Mouse (Mus musculus) CH12.LX (cell line): ENCODE measurements around the gene Nmur1. TPM values are rescaled to one million over a fixed set of nuclear protein-coding genes. Genes with fewer than 3 reads are reported as not detected.
A peak's percentile ranks its signal among the peaks of the same experiment; 100 is the strongest.
"Not testable (repeated sequence)": the region's sequence is repeated elsewhere in the genome, so short reads cannot be mapped to it uniquely, and the experiment has no call there.

Experiments used
- DNase-seq: peaks from one replicate; pipeline ENCODE4 v3.0.0-alpha.2; 2013; ENCODE audit errors: extremely low read depth
- H3K27ac ChIP-seq: 2 replicates; pipeline ENCODE4 v1.5.1; 2012; ENCODE audit warnings: low read depth, mild to moderate bottlenecking, control low read depth, moderate library complexity; ENCODE audit not compliant: insufficient read depth
- H3K27me3 ChIP-seq: replicated peaks from 2 replicates; pipeline ENCODE3; 2012; ENCODE audit warnings: inconsistent platforms
- H3K36me3 ChIP-seq, 2 experiments: replicated peaks in 1 of 2; 2 replicates each; pipeline versions ENCODE3 to v1.6.1; 2012; ENCODE audit warnings: inconsistent platforms in 1 of 2, low read length in 1 of 2, mild to moderate bottlenecking in 1 of 2, mixed read lengths in 1 of 2, moderate library complexity in 1 of 2; ENCODE audit not compliant: control insufficient read depth in 1 of 2, insufficient read depth in 1 of 2
- H3K4me1 ChIP-seq, 2 experiments: 2 replicates each; pipeline ENCODE4 v1.6.1; 2012; ENCODE audit warnings: inconsistent platforms in 1 of 2, moderate library complexity in 1 of 2; ENCODE audit not compliant: insufficient read depth in 2 of 2, control insufficient read depth in 1 of 2
- H3K4me2 ChIP-seq: 2 replicates; pipeline ENCODE4 v1.6.1; 2012; ENCODE audit warnings: low read depth, mild to moderate bottlenecking, control low read depth; ENCODE audit not compliant: poor library complexity, insufficient read depth, severe bottlenecking
- H3K4me3 ChIP-seq, 3 experiments: fragments of 150-350 bp in 1 of 3; sonication (generic) in 1 of 3; replicated peaks in 1 of 3; 2 replicates each; pipeline versions ENCODE3 to v1.5.1; 2011 to 2012; ENCODE audit warnings: low read depth in 2 of 3, low read length in 2 of 3, mild to moderate bottlenecking in 2 of 3, moderate library complexity in 2 of 3, control low read depth in 1 of 3, improper control_type of control experiment in 1 of 3, inconsistent platforms in 1 of 3, mixed read lengths in 1 of 3; ENCODE audit not compliant: poor library complexity in 1 of 3
- H3K79me2 ChIP-seq: replicated peaks from 2 replicates; pipeline ENCODE4 v1.6.1; 2012; ENCODE audit warnings: mild to moderate bottlenecking, moderate library complexity; ENCODE audit not compliant: control insufficient read depth, poor library complexity, insufficient read depth, severe bottlenecking; ENCODE audit errors: extremely low read depth
- H3K9ac ChIP-seq: 2 replicates; pipeline ENCODE4 v1.6.1; 2012; ENCODE audit warnings: low read depth, mild to moderate bottlenecking, control low read depth, moderate library complexity; ENCODE audit not compliant: insufficient read depth
- H3K9me3 ChIP-seq: replicated peaks from 2 replicates; pipeline ENCODE3; 2012; ENCODE audit warnings: low read length, inconsistent platforms, mixed read lengths
- CTCF ChIP-seq, 2 experiments: IDR thresholded peaks in 1 of 2; conservative IDR thresholded peaks in 1 of 2; 2 replicates each; pipeline ENCODE4 v1.5.1; 2011 to 2012; ENCODE audit warnings: low read depth in 2 of 2, low read length in 2 of 2, improper control_type of control experiment in 1 of 2, inconsistent platforms in 1 of 2, mild to moderate bottlenecking in 1 of 2, moderate library complexity in 1 of 2
- ETS1 ChIP-seq: conservative IDR thresholded peaks from 2 replicates; pipeline ENCODE4 v1.6.1; 2012; ENCODE audit warnings: low read depth, mild to moderate bottlenecking, inconsistent platforms, low read length, improper control_type of control experiment, moderate library complexity
- JUND ChIP-seq: conservative IDR thresholded peaks from 2 replicates; pipeline ENCODE4 v1.6.1; 2011; ENCODE audit warnings: low read depth, low read length, improper control_type of control experiment
- KAT2A ChIP-seq: IDR thresholded peaks from 2 replicates; pipeline ENCODE4 v1.6.1; 2012; ENCODE audit warnings: low read length, improper control_type of control experiment, inconsistent platforms; ENCODE audit not compliant: insufficient replicate concordance
- MAFK ChIP-seq: IDR thresholded peaks from 2 replicates; pipeline ENCODE4 v1.6.1; 2011; ENCODE audit warnings: low read length, improper control_type of control experiment; ENCODE audit not compliant: insufficient replicate concordance
- MAX ChIP-seq: IDR thresholded peaks from 2 replicates; pipeline ENCODE4 v1.6.1; 2011; ENCODE audit warnings: low read length, improper control_type of control experiment
- NELFE ChIP-seq: IDR thresholded peaks from 2 replicates; pipeline ENCODE4 v1.6.1; 2011; ENCODE audit warnings: low read depth, low read length, improper control_type of control experiment
- RAD21 ChIP-seq: IDR thresholded peaks from 2 replicates; pipeline ENCODE4 v1.6.1; 2011; ENCODE audit warnings: low read depth, mild to moderate bottlenecking, low read length, improper control_type of control experiment, moderate library complexity
- RCOR1 ChIP-seq: conservative IDR thresholded peaks from 2 replicates; pipeline ENCODE4 v1.6.1; 2012; ENCODE audit warnings: low read depth, mild to moderate bottlenecking, inconsistent platforms, low read length, improper control_type of control experiment
- SMC3 ChIP-seq: IDR thresholded peaks from 2 replicates; pipeline ENCODE4 v1.6.1; 2011; ENCODE audit warnings: low read depth, low read length, improper control_type of control experiment
- ZC3H11A ChIP-seq: IDR thresholded peaks from 2 replicates; pipeline ENCODE4 v1.6.1; 2012; ENCODE audit warnings: low read depth, mild to moderate bottlenecking, inconsistent platforms, low read length, improper control_type of control experiment
- dilution Hi-C: fragments of 300-500 bp; cut with MboI; formaldehyde crosslinking; loops from 2 replicates; pipeline ENCODE4 v1.14.3; 2020; ENCODE audit warnings: low sequenced_read_pairs; ENCODE audit not compliant: extremely low pct_unique_long_range_greater_than_20kb, extremely low pct_ligation_motif_present
- in situ Hi-C: fragments of 300-500 bp; cut with MboI; formaldehyde crosslinking; loops from 3 replicates; pipeline ENCODE4 v1.14.3; 2019; ENCODE audit warnings: low sequenced_read_pairs, low pct_ligation_motif_present, low pct_unique_long_range_greater_than_20kb, mixed read lengths
- polyA plus RNA-seq: library from polyadenylated mRNA; unstranded; fragments of >175 nt; gene quantifications from 2 replicates; pipeline ENCODE4 v1.2.1, GENCODE M21; 2012; ENCODE audit warnings: low read depth; ENCODE audit not compliant: insufficient read length
- total RNA-seq, 2 experiments: library from RNA; depleted of rRNA; stranded (reverse); fragments of 300-350 nt in 1 of 2; fragments of >200 nt in 1 of 2; gene quantifications; 2 replicates each; pipeline ENCODE4 v1.2.3; 2012 to 2014

The Nmur1 gene
- total and polyA plus RNA-seq, 3 experiments, result 0.16 TPM; not detected in 2

DNA sequence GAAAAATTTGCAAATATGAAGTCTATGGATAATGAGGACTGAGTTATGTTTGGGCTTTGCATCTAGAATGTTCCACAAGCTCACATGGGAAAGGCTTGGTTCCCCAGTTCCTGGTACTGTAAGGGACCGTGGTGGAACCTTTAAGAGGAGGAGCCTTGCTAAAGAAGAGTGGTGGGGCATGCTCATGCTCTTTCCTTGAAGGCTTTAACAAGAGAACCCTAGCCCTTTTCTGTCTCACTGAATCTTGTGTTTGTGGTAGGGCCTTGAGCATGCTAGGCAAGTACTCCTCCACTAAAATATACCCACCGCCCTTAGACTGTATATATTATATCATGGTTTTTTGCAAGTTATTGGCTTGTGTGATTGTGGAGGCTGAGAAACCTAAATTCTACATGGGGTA lies 83.7 kb downstream of the Nmur1 start:
- Histone ChIP-seq H3K36me3 (peaks cover 5 to 22% of the 10 kb centered on the region in 2 experiments), H3K9me3 (no peaks in the 10 kb centered on the region)
- no peak for TF ChIP-seq MAX
- TF ChIP-seq CTCF (conservative IDR thresholded peaks at IDR 0.05 in 1 of 2, IDR thresholded peaks at IDR 0.05 in 1 of 2; ENCODE audit: low read depth in 2 of 2, low read length in 2 of 2), result no peak
- TF ChIP-seq KAT2A, result no peak
- no peak for TF ChIP-seq RCOR1
- no peak for TF ChIP-seq MAFK
- TF ChIP-seq, all 38 proteins: peak for 0
- Histone ChIP-seq H3K79me2 (no peaks in the 10 kb centered on the region), H3K27ac (no peak overlapping the region), H3K4me1 (no peaks in the 10 kb centered on the region), H3K4me3 (no peak overlapping the region), H3K27me3 (no peaks in the 10 kb centered on the region), H3K9ac (no peak overlapping the region), H3K4me2 (no peak overlapping the region)
- dilution Hi-C loops (loop anchor here (25.0 kb wide), 1 partner anchor 155 kb away; no protein-coding TSS in a partner anchor), in situ Hi-C loops (no loop called here)
- DNase-seq, result no peak

DNA sequence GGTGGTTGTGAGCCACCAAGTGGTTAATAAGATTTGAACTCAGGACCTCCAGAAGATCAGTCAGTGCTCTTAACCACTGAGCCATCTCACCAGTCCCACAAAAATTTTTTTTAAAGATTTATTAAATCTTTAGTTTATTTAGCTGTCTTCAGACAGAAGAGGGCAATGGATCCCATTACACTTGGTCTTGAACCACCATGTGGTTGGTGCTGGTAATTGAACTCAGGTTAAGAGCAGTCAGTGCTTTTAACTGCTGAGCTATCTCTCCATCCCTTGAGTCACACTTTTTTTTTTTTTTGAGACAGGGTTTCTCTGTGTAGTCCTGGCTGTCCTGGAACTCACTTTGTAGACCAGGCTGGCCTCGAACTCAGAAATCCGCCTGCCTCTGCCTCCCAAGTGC lies 84.9 kb downstream of the Nmur1 start:
- H3K9ac ChIP-seq, DNase-seq, H3K79me2 ChIP-seq, H3K4me3 ChIP-seq, H3K4me1 ChIP-seq, H3K9me3 ChIP-seq, H3K27ac ChIP-seq, H3K27me3 ChIP-seq, in situ Hi-C loops, H3K4me2 ChIP-seq: not testable (repeated sequence)
- peak in 1 of 2 experiments; percentile 21; a peak in 1 of 4 replicates for TF ChIP-seq CTCF (conservative IDR thresholded peaks at IDR 0.05 in 1 of 2, IDR thresholded peaks at IDR 0.05 in 1 of 2; ENCODE audit: low read depth in 2 of 2, low read length in 2 of 2)
- dilution Hi-C loops, result loop anchor here (25.0 kb wide), 1 partner anchor 154 kb away; no protein-coding TSS in a partner anchor
- peaks cover 2 to 13% of the 10 kb centered on the region in 2 experiments for H3K36me3 ChIP-seq

DNA sequence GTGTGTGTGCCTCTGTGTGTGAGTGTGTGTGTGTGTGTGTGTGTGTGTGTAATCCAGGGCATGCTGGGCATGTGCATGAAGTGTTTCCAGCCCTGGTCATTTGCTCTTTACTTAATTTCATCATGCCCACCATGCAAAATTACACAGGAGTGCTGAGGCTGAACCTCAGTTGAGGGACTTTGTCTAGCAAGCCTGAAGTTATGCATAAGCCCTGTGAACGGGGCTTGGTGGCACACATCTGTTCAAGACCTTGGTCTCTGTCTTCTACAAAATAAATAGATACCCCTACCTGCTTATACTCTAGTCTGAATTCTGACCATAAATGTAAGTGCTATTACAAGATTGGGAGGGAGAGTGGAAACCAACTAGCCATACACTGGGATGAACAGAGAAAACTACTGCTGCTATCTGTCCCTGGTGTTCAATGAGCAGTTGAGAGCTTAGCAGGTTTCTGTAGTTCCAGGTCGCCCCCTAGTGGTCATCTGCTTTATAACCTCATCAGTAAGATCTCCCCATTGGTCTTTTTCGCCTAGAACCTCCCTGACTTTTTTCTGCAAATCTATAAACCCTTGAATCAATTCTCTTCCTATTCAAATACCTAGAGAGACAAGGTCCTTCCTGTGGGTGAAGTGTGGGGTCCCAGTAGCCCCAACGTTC lies 86.7 kb downstream of the Nmur1 start:
- Histone ChIP-seq H3K27ac (no peak overlapping the region), H3K4me1 (no peaks in the 10 kb centered on the region), H3K27me3 (no peaks in the 10 kb centered on the region), H3K36me3 (peaks cover 2% of the 10 kb centered on the region in 2 experiments), H3K4me2 (no peak overlapping the region), H3K9me3 (no peaks in the 10 kb centered on the region), H3K9ac (no peak overlapping the region), H3K4me3 (no peak overlapping the region), H3K79me2 (no peaks in the 10 kb centered on the region)
- no peak; the same call in none of the 2 replicates for TF ChIP-seq RAD21
- no peak for TF ChIP-seq RCOR1
- TF ChIP-seq NELFE, result no peak
- TF ChIP-seq CTCF (conservative IDR thresholded peaks at IDR 0.05 in 1 of 2, IDR thresholded peaks at IDR 0.05 in 1 of 2; ENCODE audit: low read depth in 2 of 2, low read length in 2 of 2), result peak; percentile 79 to 98
- TF ChIP-seq SMC3, result peak; percentile 87
- TF ChIP-seq ZC3H11A, result peak; percentile 72
- TF ChIP-seq JUND, result 0 out of 2 replicates have a peak, but pooled peaks have one; percentile 17
- no peak for TF ChIP-seq ETS1
- in situ Hi-C loops (loop anchor here (5.0 kb wide), 1 partner anchor 162 kb away; no protein-coding TSS in a partner anchor), dilution Hi-C loops (loop anchor here (25.0 kb wide), 1 partner anchor 152 kb away; no protein-coding TSS in a partner anchor)
- peak; percentile 85 for DNase-seq
